Mouse (Mus musculus) limb, embryonic 12.5 days (tissue): Measurements from ENCODE around the gene Gm14408. TPM values are rescaled to one million over a fixed set of nuclear protein-coding genes. Genes with fewer than 3 reads are reported as not detected.
A peak's percentile ranks its signal among the peaks of the same experiment; 100 is the strongest.
"Not testable (repeated sequence)": the region's sequence is repeated elsewhere in the genome, so short reads cannot be mapped to it uniquely, and the experiment has no call there.

ENCODE experiments used
- ATAC-seq: fragments of 200-750 bp; cut with Nextera tagmentation; 2 replicates; pipeline ENCODE4 v1.8.0; 2017; ENCODE audit warnings: low read depth, moderate TSS enrichment; ENCODE audit not compliant: insufficient number of reproducible peaks, insufficient read depth, low FRiP score, low TSS enrichment
- H3K27ac ChIP-seq: fragments of 300-500 bp; sonication (generic); 2 replicates; pipeline ENCODE4 v1.5.1; 2016; ENCODE audit warnings: mild to moderate bottlenecking, moderate library complexity
- H3K27me3 ChIP-seq: fragments of 300-500 bp; sonication (generic); 2 replicates; pipeline ENCODE4 v1.6.1; 2016; ENCODE audit warnings: mild to moderate bottlenecking, moderate library complexity
- H3K36me3 ChIP-seq: fragments of 300-500 bp; sonication (generic); 2 replicates; pipeline ENCODE4 v1.6.1; 2016; ENCODE audit warnings: mild to moderate bottlenecking, moderate library complexity
- H3K4me1 ChIP-seq: fragments of 300-500 bp; sonication (generic); replicated peaks from 2 replicates; pipeline ENCODE4 v1.6.1; 2016
- H3K4me2 ChIP-seq: fragments of 300-500 bp; sonication (generic); 2 replicates; pipeline ENCODE4 v1.6.1; 2016; ENCODE audit warnings: mild to moderate bottlenecking, moderate library complexity
- H3K4me3 ChIP-seq: fragments of 300-500 bp; sonication (generic); replicated peaks from 2 replicates; pipeline ENCODE4 v1.5.1; 2016; ENCODE audit warnings: mild to moderate bottlenecking
- H3K9ac ChIP-seq: fragments of 300-500 bp; sonication (generic); replicated peaks from 2 replicates; pipeline ENCODE4 v1.6.1; 2016; ENCODE audit warnings: mild to moderate bottlenecking, moderate library complexity
- H3K9me3 ChIP-seq: fragments of 300-500 bp; sonication (generic); 2 replicates; pipeline ENCODE4 v1.6.1; 2016; ENCODE audit warnings: mild to moderate bottlenecking, moderate library complexity
- WGBS: fragments of 180-500 bp; shearing (Covaris S2); methylation state at CpG from one replicate; pipeline ENCODE4 v1.1.7; 2016; 5-methylcytosine and 5-hydroxymethylcytosine counted together
- polyA plus RNA-seq: library from polyadenylated mRNA; unstranded; fragments of >200 nt; fragmentation: Nextera tagmentation; extraction: Ambion mirVana; gene quantifications from 2 replicates; pipeline ENCODE4 v1.2.1, GENCODE M21; 2016

Gm14408 gene
- not detected in 2 replicates for polyA plus RNA-seq

GRCm38 (mm10) chr2:176830840-176831239 lies at the start of gene Gm14408:
TSS of gene Gm14408 (plus strand) at chr2:176831140.
- not testable (repeated sequence) for H3K4me3 ChIP-seq, H3K4me1 ChIP-seq, H3K36me3 ChIP-seq, H3K4me2 ChIP-seq, H3K27me3 ChIP-seq, H3K9me3 ChIP-seq, H3K9ac ChIP-seq, H3K27ac ChIP-seq, ATAC-seq
- WGBS: 91% methylated on average over 1 of the region's 3 CpGs

GRCm38 (mm10) chr2:176798312-176798711 lies 32.6 kb upstream of the Gm14408 start, which contains the start of gene Gm14295:
TSS of gene Gm14295 (plus strand) at chr2:176798612.
- Histone ChIP-seq H3K4me2 (peak within 1 kb of the TSS; percentile 43), H3K9ac (peak within 1 kb of the TSS; percentile 54; the same call in 1 of the 2 replicates), H3K4me3 (peak within 1 kb of the TSS; percentile 46)
- not testable (repeated sequence) for H3K27ac ChIP-seq, ATAC-seq, H3K9me3 ChIP-seq, H3K27me3 ChIP-seq, H3K4me1 ChIP-seq, H3K36me3 ChIP-seq
- WGBS: no CpG with 5 or more reads among the region's 6 CpGs

DNA sequence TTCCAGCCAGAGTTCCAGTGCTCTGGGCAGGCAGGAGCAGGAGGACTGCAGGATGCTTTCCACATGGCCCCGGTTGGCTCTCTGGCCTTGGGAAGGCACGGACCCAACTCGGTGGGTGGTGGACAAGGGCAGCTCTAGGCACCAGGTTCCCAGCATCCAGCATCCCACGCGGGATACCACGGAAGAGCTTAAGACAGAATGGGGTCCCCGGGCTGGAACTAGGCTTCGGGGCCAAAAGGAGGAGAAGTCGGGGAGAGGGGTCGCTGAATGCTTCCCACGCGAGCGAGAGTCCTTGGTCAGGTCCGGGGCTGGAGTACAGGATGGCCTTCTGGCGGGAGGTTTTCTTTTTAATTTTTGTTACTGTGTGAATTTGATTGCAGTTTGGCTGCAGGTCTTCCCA lies 32.2 kb upstream of the Gm14408 start:
- not testable (repeated sequence) for H3K27ac ChIP-seq, H3K27me3 ChIP-seq, H3K36me3 ChIP-seq, ATAC-seq, H3K4me1 ChIP-seq, H3K9me3 ChIP-seq
- peak overlapping the region; percentile 43 for H3K4me2 ChIP-seq
- WGBS: 22% methylated on average over 15 of the region's 15 CpGs
- H3K4me3 ChIP-seq: peak overlapping the region; percentile 46
- peak overlapping the region; percentile 54; the same call in 1 of the 2 replicates for H3K9ac ChIP-seq

Other genes with a start within 250 kb of the Gm14408 start
- 23.0 and 24.3 TPM in 2 replicates for gene Gm14308, start 194.8 kb upstream of the Gm14408 start, polyA plus RNA-seq
- gene Zfp973, start 160.6 kb upstream of the Gm14408 start, polyA plus RNA-seq: 9.6 and 10.3 TPM in 2 replicates
- 29.4 and 33.6 TPM in 2 replicates for gene Gm14305, start 122.8 kb upstream of the Gm14408 start, polyA plus RNA-seq
- 12.0 and 14.1 TPM in 2 replicates for gene Gm14295, start 32.5 kb upstream of the Gm14408 start, polyA plus RNA-seq
- 14.0 and 14.1 TPM in 2 replicates for gene Gm14296, start 96.7 kb downstream of the Gm14408 start, polyA plus RNA-seq
- 9.9 and 15.6 TPM in 2 replicates for gene Gm14419, start 169.8 kb downstream of the Gm14408 start, polyA plus RNA-seq
- gene Gm14401, start 243.2 kb downstream of the Gm14408 start, polyA plus RNA-seq: not detected in 2 replicates